Mouse (Mus musculus): ENCODE results near the gene Cox7a2l.

Gene Cox7a2l

GRCm38 (mm10) chr17:83517280-83518015 is at the start of gene Cox7a2l:
TSS of gene Cox7a2l (minus strand) at chr17:83517330.
- no peak for DNase-seq (ENCODE audit: low spot score)

- no peak for DNase-seq (ENCODE audit: low spot score)
These were observed 48.4 kb upstream of the Cox7a2l start for GRCm38 (mm10) chr17:83565506-83565905.

DNA sequence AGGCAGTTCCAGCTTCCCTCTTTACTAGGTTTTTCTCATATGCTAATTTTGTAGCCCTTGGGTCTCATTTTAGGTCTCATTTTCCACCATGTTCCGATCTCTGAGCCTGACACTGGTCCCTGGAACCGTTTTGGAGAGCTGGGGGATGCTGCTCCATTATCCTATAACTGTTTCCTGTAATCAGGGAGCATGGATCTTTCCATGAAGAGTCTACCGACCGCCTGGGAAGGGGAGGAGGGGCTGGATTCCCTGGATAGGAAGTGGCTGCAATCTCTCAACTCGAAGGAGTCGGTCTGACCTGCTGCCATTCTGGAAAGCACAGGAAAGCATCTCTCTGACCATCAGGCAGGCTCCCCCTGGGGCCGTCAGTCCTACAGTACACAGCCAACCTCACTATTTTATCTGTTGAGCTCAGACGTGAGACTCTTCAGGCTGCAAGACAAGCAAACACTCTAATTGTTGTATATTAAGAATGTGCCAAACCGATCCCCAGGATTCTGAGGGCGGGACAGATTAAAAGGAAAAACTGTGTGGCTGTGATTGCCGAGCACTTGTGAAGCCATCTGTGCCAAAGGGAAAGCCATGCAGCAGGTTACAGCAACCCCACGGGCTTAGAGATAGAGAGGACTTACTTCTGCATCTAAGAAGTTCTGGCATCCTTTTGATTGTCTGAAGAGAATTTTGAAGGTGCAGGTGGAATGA is 47.1 kb upstream of the Cox7a2l start:
- no peak for DNase-seq (ENCODE audit: low spot score)

- DNase-seq (ENCODE audit: low spot score), result no peak
These were observed 46.6 kb upstream of the Cox7a2l start for GRCm38 (mm10) chr17:83563703-83564111.

DNA sequence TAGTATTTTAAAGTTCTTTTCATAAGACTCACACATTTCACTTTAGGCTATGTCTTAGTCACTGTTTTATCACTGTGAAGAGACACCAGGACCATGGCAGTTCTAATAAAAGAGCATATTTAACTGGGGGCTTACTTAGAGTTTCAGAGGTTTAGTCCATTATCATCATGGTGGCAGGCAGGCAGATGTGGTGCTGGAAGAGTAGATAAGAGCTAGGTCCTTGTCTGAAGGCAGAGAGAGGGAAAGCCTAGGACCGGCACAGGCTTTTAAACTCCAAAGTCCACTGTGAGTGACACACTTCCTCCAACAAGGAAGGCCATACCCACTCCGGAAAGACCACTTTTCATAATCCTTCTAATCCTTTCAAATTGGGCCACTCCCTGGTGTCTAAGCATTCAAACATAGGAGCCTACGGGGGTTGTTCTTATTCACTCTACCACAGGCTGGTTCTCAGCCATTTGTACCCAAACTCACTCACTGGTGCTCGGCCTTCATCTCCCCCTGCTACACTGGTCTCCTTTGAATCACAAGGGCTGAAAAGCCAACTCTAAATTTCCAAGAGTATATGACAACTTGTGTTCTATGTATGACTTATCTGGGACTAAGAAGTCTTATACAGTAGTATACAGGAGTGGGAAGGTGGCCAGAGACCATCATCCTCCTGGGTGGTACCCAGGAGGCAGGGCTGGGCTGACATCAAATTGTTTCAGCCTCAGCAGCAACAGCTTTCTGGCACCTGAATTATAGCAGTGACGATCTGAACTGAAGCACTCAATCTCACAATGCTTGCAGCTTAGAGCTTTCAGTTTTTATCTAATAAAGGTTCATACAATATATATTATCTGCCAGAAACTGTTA is 45.3 kb upstream of the Cox7a2l start:
- no peak for DNase-seq (ENCODE audit: low spot score)

DNA sequence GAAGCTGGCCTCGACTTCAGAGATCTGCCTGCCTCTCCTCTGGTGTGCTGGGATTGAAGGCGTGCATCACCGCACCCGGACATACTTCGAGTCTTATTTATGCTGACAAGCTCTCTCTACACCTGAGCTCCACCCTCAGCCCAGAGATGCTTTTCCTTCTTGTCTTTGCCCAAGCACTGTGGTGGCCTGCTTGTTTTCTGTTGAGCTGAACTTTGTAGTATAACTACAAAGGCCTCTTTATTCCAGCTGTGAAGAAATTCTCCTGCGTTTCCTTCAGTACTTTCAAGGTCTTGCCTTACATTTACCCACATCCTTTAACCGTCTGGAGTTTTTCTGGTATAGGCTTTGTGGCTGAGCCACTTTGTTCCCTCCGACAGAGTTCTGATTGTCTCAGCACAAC is 42.0 kb upstream of the Cox7a2l start:
- DNase-seq (ENCODE audit: low spot score), result no peak

- DNase-seq (ENCODE audit: low spot score), result no peak
These were observed 38.7 kb upstream of the Cox7a2l start for GRCm38 (mm10) chr17:83555836-83556235.

- DNase-seq (ENCODE audit: low spot score), result no peak
These were observed 37.9 kb upstream of the Cox7a2l start for GRCm38 (mm10) chr17:83554997-83555396.

GRCm38 (mm10) chr17:83548501-83549233 is 31.5 kb upstream of the Cox7a2l start:
- no peak for DNase-seq (ENCODE audit: low spot score)

GRCm38 (mm10) chr17:83547145-83547544 is 30.0 kb upstream of the Cox7a2l start:
- DNase-seq (ENCODE audit: low spot score), result no peak

GRCm38 (mm10) chr17:83545756-83546742 is 28.9 kb upstream of the Cox7a2l start:
- DNase-seq (ENCODE audit: low spot score), result no peak

- no peak for DNase-seq (ENCODE audit: low spot score)
These were observed 28.1 kb upstream of the Cox7a2l start for GRCm38 (mm10) chr17:83545259-83545658.

- DNase-seq (ENCODE audit: low spot score), result no peak
These were observed 25.3 kb upstream of the Cox7a2l start for GRCm38 (mm10) chr17:83542424-83542823.

- no peak for DNase-seq (ENCODE audit: low spot score)
These were observed 22.3 kb upstream of the Cox7a2l start for GRCm38 (mm10) chr17:83539262-83540037.

DNA sequence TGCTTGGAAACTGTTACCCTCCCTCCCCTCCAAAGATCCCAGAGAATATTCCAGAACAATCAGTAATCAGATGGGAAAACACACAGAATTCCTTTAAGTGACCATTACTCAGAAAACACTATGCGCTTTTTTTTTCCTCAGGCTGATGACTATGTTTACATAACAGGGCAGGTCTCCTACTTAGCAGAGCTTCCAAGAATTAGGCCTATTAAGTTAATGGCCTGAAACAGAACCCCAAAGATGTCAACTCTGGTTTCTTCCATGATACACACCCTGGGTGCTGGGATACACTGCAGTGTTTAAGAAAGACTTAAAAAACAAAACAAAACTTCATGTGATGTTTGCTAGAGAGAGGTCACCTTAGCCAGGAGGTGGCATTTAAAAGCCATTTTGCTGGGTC is 21.6 kb upstream of the Cox7a2l start:
- no peak for DNase-seq (ENCODE audit: low spot score)

DNA sequence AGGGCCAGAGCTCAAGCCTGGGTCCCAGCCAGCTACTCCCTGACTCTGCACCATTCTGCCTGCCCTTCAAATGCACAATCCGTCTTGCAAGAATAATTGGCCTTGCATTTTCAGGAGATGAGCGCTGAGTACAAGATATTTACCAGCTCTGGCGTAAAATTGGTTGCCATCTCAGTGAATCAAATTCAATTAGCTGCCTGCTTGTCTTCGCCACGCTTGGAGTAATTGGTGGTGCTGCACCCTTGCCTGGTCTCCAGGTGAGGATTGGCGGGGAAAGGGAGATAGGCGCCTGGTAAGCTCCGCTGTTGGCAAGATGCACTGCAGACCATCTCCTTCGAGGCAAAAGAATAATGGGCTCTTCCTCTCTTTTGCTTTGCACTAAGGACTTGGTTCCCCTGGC is 21.0 kb upstream of the Cox7a2l start:
- no peak for DNase-seq (ENCODE audit: low spot score)

DNA sequence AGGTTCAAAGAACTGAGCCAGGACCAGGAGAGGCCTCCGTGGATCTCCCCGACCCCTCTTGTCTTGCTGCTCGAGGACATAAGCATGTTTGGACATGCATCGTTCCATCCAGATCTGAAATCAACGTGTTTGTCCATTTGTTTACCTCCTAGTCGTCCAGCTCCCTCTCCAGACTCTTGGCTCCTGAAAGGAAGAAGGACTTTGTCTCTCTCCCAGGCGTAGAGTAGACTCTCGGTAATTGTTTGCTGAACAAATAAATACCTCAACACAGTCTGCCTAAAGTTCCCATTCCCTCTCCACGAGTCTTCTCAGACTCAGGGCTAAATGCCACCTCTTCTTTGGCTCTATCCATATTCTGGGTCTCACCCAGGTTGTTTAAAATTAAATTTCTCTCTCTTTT is 16.0 kb upstream of the Cox7a2l start:
- no peak for DNase-seq (ENCODE audit: low spot score)

DNA sequence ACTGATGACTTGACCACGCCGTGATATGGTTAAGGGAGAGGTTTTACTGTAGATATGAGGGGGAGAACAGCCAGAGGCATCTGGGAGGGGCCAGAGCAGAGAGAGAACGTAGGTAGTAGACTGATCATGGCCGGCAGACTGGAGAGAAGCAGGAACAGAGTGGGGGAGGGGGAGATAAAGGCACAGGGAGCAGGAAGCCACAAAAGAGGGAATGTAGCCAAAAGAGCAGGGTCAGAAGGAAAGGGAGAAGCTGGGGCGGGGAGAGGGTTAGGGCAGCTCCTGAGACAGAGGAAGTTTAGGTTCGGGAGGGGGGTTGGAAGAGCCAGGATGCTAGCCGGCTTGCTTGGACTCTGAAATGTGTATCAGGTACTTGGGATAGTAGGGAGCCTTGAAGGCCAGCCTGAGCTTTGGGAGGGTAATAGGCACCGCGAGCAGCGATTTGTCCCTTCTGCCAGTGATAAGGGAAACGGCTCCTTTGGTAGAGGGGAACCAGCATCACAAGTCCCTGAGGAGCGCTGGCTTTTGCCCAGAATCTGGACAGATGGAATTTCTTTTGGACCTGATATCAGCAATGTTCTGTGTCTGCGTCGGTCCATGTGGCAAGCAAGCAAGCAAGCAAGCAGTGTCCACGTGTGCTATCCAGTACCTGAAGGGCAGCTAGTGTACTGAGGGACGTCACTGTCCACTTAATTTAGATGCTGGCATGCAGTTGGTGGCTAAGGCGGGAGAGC is 10.7 kb upstream of the Cox7a2l start:
- no peak for DNase-seq (ENCODE audit: low spot score)

All from layer of hippocampus, adult 9-10 months (tissue).